Mouse (Mus musculus) adrenal gland, postnatal 4 days (tissue): ENCODE results near the gene 1700030J22Rik. TPM values are rescaled to one million over a fixed set of nuclear protein-coding genes. Genes with fewer than 3 reads are reported as not detected.

Experiments used
- DNase-seq, 2 experiments: peaks; one replicate each; pipeline ENCODE4 v3.0.0; 2021 to 2022; ENCODE audit warnings: low spot score in 2 of 2, mixed read lengths in 2 of 2
- long read RNA-seq, 2 experiments: library from polyadenylated mRNA; stranded (forward); transcript quantifications; one replicate each; pipeline ENCODE4 v2.0.0; 2021
- total RNA-seq, 2 experiments: library from RNA; stranded (reverse); gene quantifications; 2 replicates each; pipeline ENCODE4 v1.2.3; 2021

1700030J22Rik gene
- 1 to 10 TPM in 1 of 2 experiments, under 1 TPM in 1; 0.96 to 1.5 TPM for total RNA-seq
- long read RNA-seq, experiment 1, partial matches to known transcripts = 0 of 1 reads
- long read RNA-seq, experiment 1, other reads (novel, unspliced or antisense) = 0 of 1 reads
- long read RNA-seq, experiment 2 = 0 reads

GRCm38 (mm10) chr8:116978631-116979256 is at the start of gene 1700030J22Rik:
TSS of gene 1700030J22Rik (minus strand) at chr8:116978959.
- peak; percentile 89 to 96 for DNase-seq

DNA sequence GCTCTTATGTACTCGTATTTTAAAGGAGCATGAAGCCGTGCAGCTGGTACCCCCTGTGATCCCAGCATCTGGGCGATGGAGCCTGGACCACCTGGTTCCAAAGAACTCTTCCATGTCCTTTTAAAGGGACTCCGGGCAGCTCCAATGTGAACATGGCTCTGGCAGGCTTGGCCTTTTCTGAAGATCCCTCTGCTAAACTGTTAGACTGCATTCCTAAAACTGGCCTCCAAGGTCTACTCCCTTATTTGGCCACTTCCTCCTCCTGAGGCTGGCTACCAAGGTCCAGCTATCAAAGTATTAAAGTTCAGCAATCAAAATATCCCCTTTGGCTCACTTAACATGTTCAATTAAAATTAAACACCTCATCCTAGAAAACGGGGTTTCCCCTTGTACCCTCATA is 48.8 kb upstream of the 1700030J22Rik start:
- DNase-seq = no peak

- no peak for DNase-seq
Measured at GRCm38 (mm10) chr8:117022297-117022993, 43.7 kb upstream of the 1700030J22Rik start.

GRCm38 (mm10) chr8:117019323-117020275 is 40.8 kb upstream of the 1700030J22Rik start:
- no peak for DNase-seq

GRCm38 (mm10) chr8:117017896-117018295 is 39.1 kb upstream of the 1700030J22Rik start:
- DNase-seq = no peak

DNA sequence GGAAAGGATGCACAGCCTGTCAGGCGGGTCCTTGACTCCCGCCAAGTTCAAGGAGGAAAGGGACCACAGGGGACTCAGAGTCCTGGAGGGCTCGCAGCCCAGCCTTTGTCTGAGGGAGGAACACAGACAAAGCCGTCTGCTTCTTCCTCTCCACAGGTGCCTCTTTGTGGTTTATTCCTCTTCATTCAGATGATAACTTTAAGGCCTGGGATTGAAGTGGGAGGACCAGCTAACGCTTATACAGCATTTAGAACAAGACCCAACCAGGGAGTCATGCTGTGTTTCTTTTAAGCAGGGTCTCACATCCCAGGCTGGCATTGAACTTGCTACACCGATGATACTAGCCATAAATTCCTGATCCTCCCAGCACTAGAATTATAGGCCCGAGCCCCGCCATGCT is 38.2 kb upstream of the 1700030J22Rik start:
- no peak for DNase-seq

DNA sequence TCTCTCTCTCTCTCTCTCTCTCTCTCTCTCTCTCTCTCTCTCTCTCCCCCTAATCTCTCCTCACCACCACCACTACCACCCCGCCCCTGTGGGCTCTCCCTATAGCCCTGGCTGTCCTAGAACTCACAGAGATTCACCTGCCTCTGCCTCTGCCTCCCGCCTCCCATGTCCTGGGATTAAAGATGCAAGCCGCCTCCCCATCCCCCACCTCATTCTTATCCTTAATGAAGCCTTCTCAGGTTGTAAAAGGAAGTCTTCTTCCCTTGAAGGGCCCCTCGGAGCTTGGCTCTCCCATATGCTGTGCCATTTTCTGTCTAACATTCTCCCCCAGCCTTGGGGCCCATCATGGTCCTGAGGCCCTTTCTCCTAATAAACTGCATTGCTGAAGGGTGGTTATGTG is 36.9 kb upstream of the 1700030J22Rik start:
- DNase-seq = no peak

DNA sequence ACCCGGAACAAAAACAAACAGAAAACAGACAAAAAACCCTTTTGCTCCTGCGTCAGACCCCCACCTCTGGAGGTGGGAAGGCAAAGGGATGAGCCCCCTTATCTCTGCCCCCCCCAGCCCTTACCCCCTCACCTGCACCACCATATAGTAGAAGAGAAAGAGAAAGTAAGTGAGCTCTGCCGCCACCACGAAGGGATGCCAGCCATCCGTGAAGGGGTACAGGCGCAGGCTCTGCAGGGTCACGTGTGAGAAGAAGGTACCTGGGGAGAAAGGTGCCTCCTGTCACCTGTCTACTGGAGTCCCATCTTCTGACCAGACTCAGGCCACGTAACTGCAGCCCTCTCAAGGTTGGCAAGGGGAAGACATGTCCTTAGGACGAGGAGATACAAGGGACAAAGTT is 32.6 kb upstream of the 1700030J22Rik start:
- no peak for DNase-seq

- DNase-seq = no peak
Measured at GRCm38 (mm10) chr8:116994016-116994716, 15.4 kb upstream of the 1700030J22Rik start.

DNA sequence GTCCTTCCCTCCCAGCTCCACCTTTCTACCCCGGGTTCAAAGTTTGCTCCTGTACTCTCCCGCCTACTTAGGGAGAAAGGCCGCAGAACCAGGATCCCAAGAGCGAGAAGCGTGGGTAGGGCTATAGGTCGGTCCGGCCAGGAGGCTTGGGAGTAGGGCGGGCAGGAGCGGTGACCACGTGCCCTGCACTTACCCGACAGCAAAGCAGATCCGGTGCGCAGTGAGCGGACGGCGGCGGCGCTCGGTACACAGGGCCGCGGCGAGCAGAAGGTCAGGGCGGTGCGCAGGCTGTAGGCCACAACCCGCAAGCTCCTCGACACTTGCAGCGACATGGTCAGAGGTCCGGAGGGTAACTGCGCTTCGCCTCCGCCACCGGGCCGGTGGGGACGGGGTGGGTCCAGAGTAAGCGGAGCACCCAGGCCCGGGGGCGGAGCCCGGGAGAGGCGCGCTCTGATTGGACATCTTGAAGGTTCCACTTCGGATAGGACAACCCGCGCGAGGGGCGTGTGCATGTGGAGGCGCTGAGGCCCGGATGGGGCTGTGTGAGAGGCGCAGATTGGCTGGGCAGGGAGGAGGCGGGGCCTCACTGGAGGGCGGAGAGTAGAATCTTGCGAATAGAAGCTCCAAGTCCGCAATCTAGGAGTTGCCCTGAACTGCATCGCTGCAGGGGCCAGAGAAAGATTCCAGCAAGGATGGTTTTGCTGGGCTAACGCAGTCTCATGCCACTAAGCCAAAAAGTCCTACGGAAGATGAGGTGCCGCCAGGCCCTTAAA is 14.5 kb upstream of the 1700030J22Rik start, which contains the start of gene Gcsh:
Gcsh (minus strand) TSS at position 443 of the 773 bp plus-strand sequence.
- DNase-seq = peak; percentile 95 to 99

GRCm38 (mm10) chr8:116992176-116992971 is 13.6 kb upstream of the 1700030J22Rik start:
- DNase-seq = no peak

DNA sequence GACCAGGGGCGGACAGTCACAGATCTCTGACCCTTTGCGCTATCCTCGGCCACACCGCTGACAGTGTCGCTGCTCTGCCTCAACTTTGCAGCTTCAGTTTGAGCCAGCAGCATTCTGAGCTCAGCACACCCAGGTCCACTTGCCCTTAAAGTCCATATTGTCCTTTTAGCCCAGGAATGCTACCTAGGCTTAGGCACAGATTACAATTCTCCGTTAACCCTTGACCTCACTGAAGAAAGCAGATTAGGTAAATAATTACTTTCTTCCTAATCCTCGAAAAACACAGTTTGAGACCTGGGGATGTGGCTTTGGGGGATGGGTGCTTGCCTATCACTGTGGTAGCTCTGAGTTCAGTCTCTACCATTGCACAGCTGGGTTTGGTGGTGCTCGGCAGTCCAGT is 12.5 kb upstream of the 1700030J22Rik start:
- no peak for DNase-seq

DNA sequence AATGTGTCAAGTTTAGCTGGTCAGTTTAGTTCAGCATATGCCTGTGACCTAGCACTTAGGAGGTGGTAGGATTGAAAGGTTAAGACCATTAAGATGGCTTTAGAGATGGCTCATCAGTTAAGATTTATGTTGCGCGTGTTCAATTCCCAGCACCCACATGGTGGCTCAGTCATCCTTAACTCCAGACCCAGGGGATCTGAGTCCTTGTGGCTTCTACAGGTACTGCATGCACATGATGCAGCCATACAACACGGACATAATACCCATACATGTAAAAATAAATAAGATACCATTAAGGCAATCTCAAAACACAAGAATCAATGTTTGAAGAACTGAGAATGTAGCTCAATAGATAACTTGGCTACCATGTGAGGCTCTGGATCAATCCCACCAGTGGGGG is 11.1 kb upstream of the 1700030J22Rik start:
- no peak for DNase-seq

GRCm38 (mm10) chr8:116980117-116980516 is 1.4 kb upstream of the 1700030J22Rik start:
- peak in 1 of 2 experiments; percentile 45 for DNase-seq

GRCm38 (mm10) chr8:116978052-116978451 is 707 bp downstream of the 1700030J22Rik start:
- DNase-seq = no peak

DNA sequence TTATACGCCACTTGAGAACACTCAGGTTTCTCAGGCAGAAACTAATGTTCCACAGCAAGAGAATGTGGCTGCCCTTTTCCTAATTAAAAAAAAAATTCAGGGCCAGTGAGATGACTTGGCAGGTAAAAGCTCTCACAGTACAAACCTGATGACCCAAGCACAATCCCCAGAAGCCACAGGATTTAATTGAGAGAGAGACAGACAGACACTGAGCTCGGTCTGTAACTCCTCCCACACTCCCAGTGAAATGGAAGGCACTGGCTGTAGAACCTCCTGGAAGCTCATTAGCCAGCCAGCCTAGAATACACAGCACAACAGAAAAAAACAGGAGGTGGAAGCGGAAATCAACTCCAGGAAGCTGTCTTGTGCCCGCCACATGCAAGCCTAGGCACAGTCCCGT is 3.2 kb downstream of the 1700030J22Rik start:
- no peak for DNase-seq

- DNase-seq = no peak
Measured at GRCm38 (mm10) chr8:116975066-116975465, 3.7 kb downstream of the 1700030J22Rik start.

DNA sequence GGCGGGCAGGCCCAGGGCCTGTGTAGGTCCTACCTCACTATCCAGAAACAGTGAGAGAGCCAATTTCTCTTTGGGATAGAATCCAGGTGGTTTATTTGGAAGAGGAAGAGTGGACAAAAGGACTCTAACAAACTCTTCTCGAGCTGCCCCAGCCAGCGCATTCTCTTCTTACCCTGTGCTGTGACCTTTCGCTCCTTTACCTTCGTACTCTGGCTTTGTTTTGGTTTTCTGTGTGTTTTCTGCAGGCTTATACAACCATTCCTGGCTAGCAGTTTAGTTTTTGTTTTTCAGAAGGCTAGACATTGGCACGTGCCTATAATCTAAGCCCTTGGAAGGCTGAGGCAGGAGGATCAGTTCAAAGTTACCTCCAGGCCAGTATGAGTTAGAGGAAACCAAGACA is 9.2 kb downstream of the 1700030J22Rik start:
- no peak for DNase-seq

DNA sequence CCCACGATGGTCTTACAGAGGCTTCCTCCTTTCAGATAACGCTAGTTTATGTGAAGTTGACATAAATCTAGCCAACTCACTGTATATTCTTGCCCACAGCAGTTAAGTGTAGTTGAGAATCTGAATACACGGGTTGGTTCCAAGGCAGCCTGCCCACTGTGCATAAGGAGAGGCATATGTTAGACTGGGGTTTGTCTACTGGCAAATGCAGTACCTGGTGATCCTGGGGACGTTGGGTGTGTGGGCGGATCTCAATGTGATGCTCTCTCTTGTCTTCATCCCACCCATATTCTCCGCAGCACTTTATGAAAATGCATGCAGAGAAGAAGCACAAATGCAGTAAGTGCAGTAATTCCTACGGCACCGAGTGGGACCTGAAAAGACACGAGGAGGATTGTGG is 24.3 kb downstream of the 1700030J22Rik start:
- DNase-seq = no peak
